Mouse (Mus musculus) ES-E14 (cell line): ENCODE measurements around the gene Setd6. TPM values are rescaled to one million over a fixed set of nuclear protein-coding genes. Genes with fewer than 3 reads are reported as not detected.

Experiments used
- DNase-seq: peaks from one replicate; pipeline ENCODE4 v3.0.0-alpha.2; 2013; ENCODE audit warnings: low read depth, low spot score
- H3K27ac ChIP-seq: 2 replicates; pipeline ENCODE4 v1.5.1; 2012; ENCODE audit warnings: low read depth, mild to moderate bottlenecking, low read length, moderate library complexity, mixed read lengths; ENCODE audit not compliant: poor library complexity, insufficient read depth, severe bottlenecking
- H3K36me3 ChIP-seq: 2 replicates; pipeline ENCODE4 v1.6.1; 2012; ENCODE audit warnings: mild to moderate bottlenecking, low read length, moderate library complexity, mixed read lengths; ENCODE audit not compliant: control insufficient read depth, poor library complexity, insufficient read depth, severe bottlenecking
- H3K4me1 ChIP-seq, 2 experiments: fragments of 150-350 bp in 1 of 2; sonication (generic) in 1 of 2; 2 replicates each; pipeline ENCODE4 v1.6.1; 2012; ENCODE audit warnings: low read length in 2 of 2, mild to moderate bottlenecking in 1 of 2, mixed read lengths in 1 of 2; ENCODE audit not compliant: control insufficient read depth in 2 of 2, insufficient read depth in 2 of 2, poor library complexity in 1 of 2
- H3K4me3 ChIP-seq, 2 experiments: fragments of 150-350 bp in 1 of 2; sonication (generic) in 1 of 2; 2 replicates each; pipeline ENCODE4 v1.5.1; 2012; ENCODE audit warnings: low read length in 2 of 2, low read depth in 1 of 2, mild to moderate bottlenecking in 1 of 2, mixed read lengths in 1 of 2; ENCODE audit not compliant: insufficient read depth in 1 of 2, poor library complexity in 1 of 2, severe bottlenecking in 1 of 2
- H3K9ac ChIP-seq: 2 replicates; pipeline ENCODE4 v1.6.1; 2012; ENCODE audit warnings: low read depth, mild to moderate bottlenecking, low read length, mixed read lengths; ENCODE audit not compliant: poor library complexity, insufficient read depth, severe bottlenecking
- H3K9me3 ChIP-seq: fragments of 150-350 bp; sonication (generic); 2 replicates; pipeline ENCODE4 v1.6.1; 2012; ENCODE audit warnings: low read depth, mild to moderate bottlenecking, low read length; ENCODE audit not compliant: control insufficient read depth, insufficient read depth
- CHD2 ChIP-seq: IDR thresholded peaks from 2 replicates; pipeline ENCODE4 v1.6.1; 2014; ENCODE audit warnings: mild to moderate bottlenecking, low read depth, low read length, inconsistent platforms
- HCFC1 ChIP-seq: IDR thresholded peaks from 2 replicates; pipeline ENCODE4 v1.6.1; 2012; ENCODE audit warnings: low read length, inconsistent platforms, borderline replicate concordance; ENCODE audit not compliant: insufficient read depth
- MAFK ChIP-seq: IDR thresholded peaks from 2 replicates; pipeline ENCODE4 v1.6.1; 2014; ENCODE audit warnings: mild to moderate bottlenecking, low read depth, low read length, inconsistent platforms; ENCODE audit not compliant: insufficient read depth
- ZC3H11A ChIP-seq: IDR thresholded peaks from 2 replicates; pipeline ENCODE4 v1.6.1; 2012; ENCODE audit warnings: low read depth, mild to moderate bottlenecking, inconsistent platforms, low read length, borderline replicate concordance
- ZNF384 ChIP-seq: IDR thresholded peaks from 2 replicates; pipeline ENCODE4 v1.6.1; 2012; ENCODE audit warnings: low read depth, low read length, inconsistent platforms
- in situ Hi-C, 2 experiments: fragments of 600-800 bp; cut with MboI; formaldehyde crosslinking; loops; one replicate each; pipeline ENCODE4 v1.15.1; 2025; ENCODE audit warnings: low sequenced_read_pairs in 2 of 2, inconsistent platforms in 1 of 2; ENCODE audit not compliant: unreplicated experiment in 2 of 2
- total RNA-seq: library from RNA; depleted of rRNA; stranded (reverse); fragments of 300-350 nt; gene quantifications from 2 replicates; pipeline ENCODE4 v1.2.3, GENCODE M21; 2012

Setd6 gene
- total RNA-seq, 1 experiment = 61.2 TPM

DNA sequence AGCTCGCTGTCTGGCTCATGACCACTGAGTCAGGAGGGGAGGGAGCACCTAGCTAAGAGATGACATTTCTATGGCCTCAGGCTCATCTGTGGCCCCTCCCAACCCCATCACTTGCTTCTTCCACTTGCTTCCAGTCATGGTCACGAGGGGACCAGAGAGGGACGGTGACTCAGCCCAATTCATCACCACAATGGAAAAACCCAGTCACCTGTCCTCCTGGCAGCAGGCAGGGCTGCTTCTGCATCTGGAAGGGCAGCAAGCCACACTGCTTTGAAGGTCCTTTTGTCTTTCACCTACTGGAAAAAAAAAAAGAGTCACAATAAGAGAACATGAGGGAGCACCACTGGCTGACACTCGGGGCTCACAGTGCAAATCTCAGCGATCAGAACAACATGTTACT, 42.9 kb upstream of the Setd6 start:
- no peak overlapping the region for H3K4me3 ChIP-seq
- DNase-seq = no peak
- no peaks in the 10 kb centered on the region for H3K9me3 ChIP-seq
- H3K4me1 ChIP-seq = peaks cover 0 to 4% of the 10 kb centered on the region in 2 experiments; a peak in 1 of 4 replicates
- no peak overlapping the region for H3K27ac ChIP-seq
- in situ Hi-C loops = no loop called here
- H3K36me3 ChIP-seq = no peaks in the 10 kb centered on the region
- TF ChIP-seq MAFK (no peak), ZC3H11A (no peak), ZNF384 (no peak), CHD2 (no peak), HCFC1 (no peak)
- no peak overlapping the region for H3K9ac ChIP-seq

DNA sequence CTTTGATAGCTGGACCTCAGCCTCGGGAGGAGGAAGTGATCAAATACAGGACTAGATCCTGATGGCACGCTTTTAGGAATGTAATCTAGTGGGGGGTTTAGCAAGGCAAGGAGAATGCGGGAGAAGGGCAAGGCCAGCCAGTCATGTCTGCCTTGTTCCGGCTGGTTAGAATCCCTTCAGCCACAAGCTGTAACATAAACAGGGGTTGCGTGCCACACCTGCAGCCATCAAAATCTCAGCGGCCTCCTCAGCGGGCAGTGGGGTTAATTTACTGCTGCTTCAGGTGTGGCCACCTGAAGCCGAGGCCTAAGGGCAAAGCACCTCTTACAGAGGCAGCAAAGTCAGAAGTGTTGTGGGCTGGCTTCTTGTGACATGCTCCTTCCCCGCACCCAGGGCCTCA, 39.0 kb upstream of the Setd6 start, which contains the start of gene Ndrg4:
Gene Ndrg4 (plus strand): TSS at position 350 of the 400 bp plus-strand sequence.
- Histone ChIP-seq H3K9me3 (no peaks in the 10 kb centered on the region), H3K27ac (no peak within 1 kb of the TSS), H3K36me3 (no peaks in the 10 kb centered on the region), H3K9ac (peak within 1 kb of the TSS; percentile 51; the same call in 1 of the 2 replicates), H3K4me3 (peak within 1 kb of the TSS; percentile 70 to 88), H3K4me1 (peaks cover 0 to 6% of the 10 kb centered on the region in 2 experiments; a peak in 1 of 4 replicates)
- no peak for DNase-seq
- TF ChIP-seq ZNF384 (no peak), CHD2 (no peak), HCFC1 (no peak), MAFK (no peak), ZC3H11A (no peak)
- in situ Hi-C loops = no loop called here

GRCm38 (mm10) chr8:95677591-95678023, 38.1 kb upstream of the Setd6 start:
- Histone ChIP-seq H3K4me1 (peaks cover 0 to 6% of the 10 kb centered on the region in 2 experiments; a peak in 1 of 4 replicates), H3K9me3 (no peaks in the 10 kb centered on the region), H3K9ac (peak overlapping the region; percentile 51; the same call in 1 of the 2 replicates), H3K27ac (no peak overlapping the region), H3K4me3 (peak overlapping the region; percentile 70 to 88), H3K36me3 (no peaks in the 10 kb centered on the region)
- DNase-seq = no peak
- in situ Hi-C loops = no loop called here
- no peak for TF ChIP-seq ZC3H11A
- no peak for TF ChIP-seq ZNF384
- TF ChIP-seq CHD2 = no peak

GRCm38 (mm10) chr8:95678024-95678611, 37.6 kb upstream of the Setd6 start:
- Histone ChIP-seq H3K9me3 (no peaks in the 10 kb centered on the region), H3K36me3 (no peaks in the 10 kb centered on the region), H3K4me1 (peaks cover 0 to 6% of the 10 kb centered on the region in 2 experiments; a peak in 1 of 4 replicates), H3K4me3 (peak overlapping the region; percentile 70 to 88), H3K9ac (peak overlapping the region; percentile 51), H3K27ac (no peak overlapping the region)
- no peak for TF ChIP-seq CHD2
- TF ChIP-seq ZNF384 = peak; percentile 81
- in situ Hi-C loops = no loop called here
- peak; percentile 64 for DNase-seq

GRCm38 (mm10) chr8:95688073-95688672, 27.5 kb upstream of the Setd6 start:
- Histone ChIP-seq H3K27ac (no peak overlapping the region), H3K9me3 (no peaks in the 10 kb centered on the region), H3K4me3 (no peak overlapping the region), H3K4me1 (no peaks in the 10 kb centered on the region), H3K9ac (no peak overlapping the region), H3K36me3 (no peaks in the 10 kb centered on the region)
- in situ Hi-C loops = no loop called here
- DNase-seq = no peak
- TF ChIP-seq ZNF384 = no peak
- no peak for TF ChIP-seq HCFC1
- TF ChIP-seq CHD2 = no peak
- TF ChIP-seq MAFK = no peak
- TF ChIP-seq ZC3H11A = no peak
